Mouse (Mus musculus) liver (tissue): Measurements from ENCODE around the gene Sap30l.
"Not testable (repeated sequence)": the region's sequence is repeated elsewhere in the genome, so short reads cannot be mapped to it uniquely, and the experiment has no call there.

Experiments used
- DNase-seq: peaks from one replicate; pipeline ENCODE4 v3.0.0-alpha.2; 2020; ENCODE audit warnings: mixed read lengths

Gene Sap30l

GRCm38 (mm10) chr11:57832552-57833201, 31.2 kb downstream of the Sap30l start, which contains the start of gene Hand1:
Gene Hand1, minus strand, starts transcription at chr11:57832818.
- DNase-seq: no peak

GRCm38 (mm10) chr11:57833296-57833977, 32.0 kb downstream of the Sap30l start:
- DNase-seq: no peak

DNA sequence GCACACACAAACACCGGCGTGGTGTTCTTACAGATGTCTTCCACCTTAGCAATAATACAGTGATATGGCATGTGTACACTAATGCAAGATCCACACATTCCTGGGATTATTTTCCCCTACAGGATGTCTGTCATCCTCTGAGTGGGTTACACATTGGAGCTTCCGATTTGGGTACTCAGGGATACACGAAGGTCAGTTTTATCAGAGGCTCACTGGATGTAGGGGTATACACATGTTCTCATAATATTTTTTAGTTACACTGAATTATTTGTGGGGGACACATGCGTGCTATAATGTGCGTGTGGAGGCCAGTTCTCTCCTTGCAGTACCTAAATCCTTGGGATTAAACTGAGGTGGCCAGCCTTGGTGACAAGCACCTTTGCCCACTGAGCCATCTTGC, 32.6 kb downstream of the Sap30l start:
- DNase-seq: no peak

- DNase-seq: no peak
Observed at GRCm38 (mm10) chr11:57835331-57835730, 33.9 kb downstream of the Sap30l start.

DNA sequence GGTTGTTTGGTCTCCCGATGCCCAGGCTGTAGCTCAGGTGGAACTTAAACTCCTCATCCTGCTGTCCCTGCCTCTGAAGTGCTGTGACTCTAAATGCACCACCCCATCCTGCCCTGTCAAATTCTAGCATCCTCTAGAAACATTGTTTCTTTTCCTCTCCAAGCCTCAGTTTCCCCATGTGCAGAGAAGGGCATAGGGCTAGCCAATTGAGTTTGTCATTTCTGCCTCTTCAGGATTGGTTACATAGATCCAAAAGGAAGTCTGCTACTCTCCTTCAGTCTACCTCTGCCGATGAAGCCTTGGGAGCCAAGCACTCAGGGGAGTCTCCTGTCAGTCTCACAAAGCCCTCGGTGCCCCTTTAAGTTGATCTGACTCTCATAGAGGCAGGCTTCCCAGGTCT, 34.5 kb downstream of the Sap30l start:
- no peak for DNase-seq

DNA sequence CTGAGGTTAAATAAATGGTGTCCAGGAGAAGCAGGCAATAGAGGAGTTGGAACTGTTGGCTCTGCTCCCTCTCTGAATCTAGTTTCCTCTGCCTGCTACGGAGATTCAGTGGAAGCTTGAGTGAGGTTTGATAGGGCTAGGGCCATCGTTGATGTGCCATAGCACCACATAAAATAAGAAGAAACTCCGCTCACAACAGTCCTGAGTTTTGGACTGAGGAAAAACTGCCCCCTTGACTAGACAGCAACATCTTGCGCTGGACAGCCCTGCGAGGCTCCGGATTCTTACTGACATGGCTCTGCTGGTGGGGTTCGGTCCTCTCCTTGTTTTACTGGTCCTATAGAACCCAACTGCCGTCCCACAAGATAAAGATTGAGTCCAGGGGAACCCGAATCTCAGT, 35.0 kb downstream of the Sap30l start:
- no peak for DNase-seq

DNA sequence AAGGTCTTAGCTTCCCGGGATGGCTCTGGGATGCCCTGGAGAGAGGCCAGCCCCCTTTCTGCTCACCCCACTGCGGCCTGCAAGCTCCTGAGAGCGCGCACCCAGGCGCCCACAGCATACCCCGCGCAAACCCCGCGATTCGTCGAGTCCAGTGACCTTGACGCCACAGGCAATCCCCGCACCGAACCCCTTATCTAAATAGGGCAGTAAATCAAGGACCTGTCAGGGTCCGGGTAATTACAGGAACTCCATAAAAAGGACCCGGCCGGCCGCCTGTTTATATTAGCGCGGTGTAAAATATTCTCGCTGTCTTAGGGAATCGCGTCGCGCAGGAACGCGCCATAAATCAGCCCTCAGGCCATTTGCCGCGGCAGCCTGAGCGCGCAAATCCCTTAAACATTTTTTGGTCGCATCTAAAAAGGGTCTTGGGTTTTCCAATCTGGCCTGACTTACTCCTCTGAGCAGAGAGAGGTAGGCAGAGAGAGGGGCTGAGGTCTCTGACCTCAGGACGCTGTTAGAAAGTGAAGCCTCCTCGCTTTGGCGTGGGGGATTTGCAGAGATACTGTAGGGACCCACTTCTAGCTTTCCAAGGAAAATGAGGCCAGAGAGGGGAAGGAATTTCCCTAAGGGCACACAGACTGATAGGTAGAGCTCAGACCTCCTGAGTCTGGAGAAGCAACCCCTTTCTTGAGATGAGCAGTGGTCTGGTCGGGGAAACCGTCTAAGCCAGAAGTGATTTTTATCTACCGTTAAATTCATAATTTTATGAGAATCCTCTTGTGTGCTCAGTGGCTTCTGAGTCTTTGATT, 35.6 kb downstream of the Sap30l start:
- no peak for DNase-seq

- DNase-seq: no peak
Observed at GRCm38 (mm10) chr11:57837861-57838680, 36.6 kb downstream of the Sap30l start.

DNA sequence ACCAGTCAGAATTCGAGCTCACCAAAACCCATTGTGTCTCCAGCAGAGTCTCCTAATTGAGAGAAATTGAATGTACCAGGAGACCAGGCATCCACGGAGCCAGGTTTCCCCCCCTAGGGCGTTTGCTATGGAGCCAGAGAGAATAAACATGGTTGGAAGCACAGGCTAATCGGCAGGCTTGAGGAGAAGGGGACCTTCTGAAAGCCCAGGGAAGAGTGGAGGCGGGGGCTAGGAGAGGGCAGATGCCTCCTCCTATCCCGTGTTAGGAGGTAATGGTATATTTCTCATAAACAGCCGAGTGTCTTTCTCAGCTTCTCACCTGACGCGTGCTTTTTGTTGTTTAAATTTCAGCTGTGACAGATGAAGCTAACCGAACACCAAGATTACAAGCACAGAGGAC, 39.5 kb downstream of the Sap30l start:
- no peak for DNase-seq

- DNase-seq: no peak
Observed at GRCm38 (mm10) chr11:57841391-57841790, 40.0 kb downstream of the Sap30l start.

GRCm38 (mm10) chr11:57846421-57847363, 45.3 kb downstream of the Sap30l start:
- not testable (repeated sequence) for DNase-seq

DNA sequence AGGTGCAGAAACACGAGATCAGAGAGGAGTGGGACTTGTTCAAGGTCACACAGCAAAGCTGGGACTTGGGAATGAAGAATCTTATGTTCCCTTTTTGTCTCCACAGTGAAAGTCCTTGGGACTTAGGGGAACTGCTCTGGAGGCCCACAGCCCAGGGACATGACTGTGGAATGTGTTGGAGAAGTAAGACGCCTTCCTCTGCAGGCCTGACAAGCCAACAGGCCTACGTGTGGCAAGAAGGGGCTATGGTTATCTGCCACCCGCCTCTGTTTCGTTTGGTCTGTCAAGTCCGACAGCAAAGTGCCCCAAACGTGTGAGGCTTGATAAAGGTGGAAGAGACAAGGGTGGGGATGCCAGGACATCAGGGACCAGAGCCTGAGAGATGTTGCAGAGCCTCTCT, 46.0 kb downstream of the Sap30l start:
- no peak for DNase-seq

DNA sequence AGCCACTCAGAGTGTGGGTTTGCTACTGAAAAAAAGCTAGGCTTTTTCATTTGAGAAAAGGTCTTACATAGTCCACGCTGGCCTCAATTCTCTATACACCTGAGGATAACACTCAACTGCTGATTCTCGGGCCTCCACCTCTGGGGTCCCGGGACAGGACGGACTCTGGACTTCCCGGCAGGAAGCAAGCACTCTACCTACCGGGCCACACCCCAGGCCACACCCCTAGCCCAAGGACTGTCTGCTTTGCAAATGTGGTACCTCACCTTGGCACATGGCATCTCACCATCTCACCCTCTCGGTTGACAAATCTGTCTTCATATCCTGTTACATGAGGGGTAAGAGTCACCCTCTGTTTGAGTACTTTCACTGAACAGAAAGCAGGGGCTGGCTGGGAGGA, 48.9 kb downstream of the Sap30l start:
- DNase-seq: no peak

DNA sequence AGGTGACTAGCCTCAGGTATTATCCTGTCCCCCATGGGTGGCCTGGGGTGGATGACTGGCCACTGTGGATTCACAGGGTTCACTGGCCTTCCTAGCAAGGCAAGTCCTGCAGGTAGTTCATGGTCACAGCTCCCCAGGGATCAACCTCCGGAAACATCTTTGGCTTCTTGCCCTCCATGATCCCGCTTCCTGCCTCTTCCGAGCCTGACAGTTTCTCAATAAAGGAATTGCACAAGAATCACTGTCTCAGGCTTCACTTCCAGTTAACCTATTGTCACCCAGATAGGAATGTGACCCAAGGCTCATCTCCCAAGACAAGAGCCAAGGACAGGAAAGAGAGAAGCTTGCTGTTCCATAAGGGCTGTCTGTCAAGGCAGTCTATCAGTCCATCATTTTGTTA, 49.5 kb downstream of the Sap30l start:
- DNase-seq: no peak

DNA sequence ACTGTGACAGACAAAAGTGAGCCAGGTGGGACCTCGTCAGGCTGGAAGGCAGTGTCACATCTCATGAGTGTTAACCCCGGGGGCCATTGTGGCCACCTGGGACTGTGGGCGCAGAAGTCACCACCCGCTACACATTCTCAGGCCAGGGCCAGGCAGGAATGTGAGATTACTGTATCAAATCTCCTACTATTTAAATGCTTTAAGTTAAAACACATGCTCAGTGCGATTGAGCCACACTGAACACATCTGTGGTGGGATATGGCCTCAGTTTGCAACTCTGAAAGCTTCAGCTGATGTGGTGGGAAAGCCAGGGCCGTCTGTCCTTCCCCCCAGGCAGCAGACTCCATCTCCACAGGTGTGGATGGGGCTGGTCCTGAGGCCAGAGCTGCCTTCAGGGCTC, 52.1 kb downstream of the Sap30l start:
- DNase-seq: no peak

- DNase-seq: no peak
Observed at GRCm38 (mm10) chr11:57857709-57858108, 56.3 kb downstream of the Sap30l start.
